In genomic region chr1:133045011-133045860, GRCm38 (mm10) we compare ENCODE assay signal across 8 mouse cellular contexts. TPM values are rescaled to one million over a fixed set of nuclear protein-coding genes. Genes with fewer than 3 reads are reported as not detected.
DNase-seq lines count a peak whose midpoint lies in the region; ATAC-seq and TF ChIP-seq lines count a peak whose summit lies in the region.

Gene Pik3c2b, plus strand, starts transcription at chr1:133045667.

- no peak for TF ChIP-seq CTCF in lung, adult 2 months (IDR thresholded peaks at IDR 0.05; ENCODE audit: insufficient read depth, low read length)
- TF ChIP-seq CTCF in bone marrow macrophage, adult 2 months (IDR thresholded peaks at IDR 0.05; ENCODE audit: low read depth, low read length), result no peak

- H3K4me2 ChIP-seq in neural tube, embryonic 13.5 days, result peak within 1 kb of the TSS; percentile 84

- WGBS in lung, adult 2 months, result 9% methylated on average over 15 of the region's 15 CpGs
- WGBS in heart, embryonic 10.5 days, result 5% methylated on average over 15 of the region's 15 CpGs
- 2% methylated on average over 15 of the region's 15 CpGs for WGBS in neural tube, embryonic 13.5 days

- TF ChIP-seq POLR2A in lung, adult 2 months (IDR thresholded peaks at IDR 0.05; ENCODE audit: borderline replicate concordance, extremely low read depth, low read depth, low read length), result no peak
- no peak for TF ChIP-seq POLR2A in bone marrow macrophage, adult 2 months (IDR thresholded peaks at IDR 0.05; ENCODE audit: borderline replicate concordance, low read depth, low read length)

- no peak for DNase-seq in lung, adult 2 months
- no peak for DNase-seq in lung, adult 18-20 months
- DNase-seq in heart, embryonic 10.5 days (ENCODE audit: low spot score), result no peak
- DNase-seq in layer of hippocampus, postnatal 36 days, result no peak
- no peak for DNase-seq in cerebellum, adult 11-12 months

- peaks cover 8% of the 10 kb centered on the region; the same call in 1 of the 2 replicates for H3K4me1 ChIP-seq in lung, adult 2 months (ENCODE audit: control insufficient read depth, insufficient read depth, low read length)
- H3K4me1 ChIP-seq in bone marrow macrophage, adult 2 months (ENCODE audit: control insufficient read depth, insufficient read depth, low read length), result no peaks in the 10 kb centered on the region
- H3K4me1 ChIP-seq in heart, embryonic 10.5 days, result peaks cover 45% of the 10 kb centered on the region
- H3K4me1 ChIP-seq in neural tube, embryonic 13.5 days (replicated peaks), result peaks cover 47% of the 10 kb centered on the region

- ATAC-seq in neural tube, embryonic 13.5 days (ENCODE audit: low read depth), result peak; percentile 25
- ATAC-seq in activated CD4-positive, CD25-positive, alpha-beta regulatory T cell, adult 4 months, result no peak

- peak within 1 kb of the TSS; percentile 69 for H3K4me3 ChIP-seq in lung, adult 2 months (replicated peaks; ENCODE audit: extremely low read depth, low read depth, low read length)
- peak within 1 kb of the TSS; percentile 78 for H3K4me3 ChIP-seq in bone marrow macrophage, adult 2 months (ENCODE audit: insufficient read depth, low read length)
- peak within 1 kb of the TSS; percentile 78 for H3K4me3 ChIP-seq in heart, embryonic 10.5 days
- peak within 1 kb of the TSS; percentile 88 for H3K4me3 ChIP-seq in neural tube, embryonic 13.5 days

- H3K27ac ChIP-seq in bone marrow macrophage, adult 2 months (ENCODE audit: insufficient read depth, low read depth, low read length), result no peak within 1 kb of the TSS
- H3K27ac ChIP-seq in heart, embryonic 10.5 days, result peak within 1 kb of the TSS; percentile 94
- peak within 1 kb of the TSS; percentile 98 for H3K27ac ChIP-seq in neural tube, embryonic 13.5 days (replicated peaks)

- no peaks in the 10 kb centered on the region for H3K36me3 ChIP-seq in heart, embryonic 10.5 days
- no peaks in the 10 kb centered on the region for H3K36me3 ChIP-seq in neural tube, embryonic 13.5 days

- H3K27me3 ChIP-seq in heart, embryonic 10.5 days (ENCODE audit: insufficient read depth, poor library complexity, severe bottlenecking), result peaks cover 4% of the 10 kb centered on the region; the same call in 1 of the 2 replicates
- H3K27me3 ChIP-seq in neural tube, embryonic 13.5 days, result no peaks in the 10 kb centered on the region

- no peaks in the 10 kb centered on the region for H3K9me3 ChIP-seq in heart, embryonic 10.5 days
- H3K9me3 ChIP-seq in neural tube, embryonic 13.5 days, result no peaks in the 10 kb centered on the region

- peak within 1 kb of the TSS; percentile 99 for H3K9ac ChIP-seq in neural tube, embryonic 13.5 days

RNA-seq across cellular contexts. Expression of gene Pik3c2b, which starts in this region (rescaled TPM):
- polyA plus RNA-seq in lung, adult 2 months (2012; rRNA removed), result 10.1 and 11.9 TPM in 2 replicates
- polyA plus RNA-seq in bone marrow macrophage, adult 2 months (2012; ENCODE audit: insufficient read depth, insufficient read length, missing spikeins), result 0.07 TPM in 1 of 2 replicates, not detected in the other
- 7.9 and 11.5 TPM in 2 replicates for polyA plus RNA-seq in heart, embryonic 10.5 days (2016; fragmentation: Nextera tagmentation; extraction: Ambion mirVana)
- 10 to 100 TPM; 14.7 to 16.2 TPM for total RNA-seq in layer of hippocampus, postnatal 36 days (2021)
- polyA plus RNA-seq in neural tube, embryonic 13.5 days (2015; fragmentation: Nextera tagmentation; extraction: Ambion mirVana), result 13.9 and 14.0 TPM in 2 replicates
- polyA plus RNA-seq in activated CD4-positive, CD25-positive, alpha-beta regulatory T cell, adult 4 months (2017; shearing (Covaris generic)), result under 1 TPM; 0.66 to 0.68 TPM
